Mouse (Mus musculus): Measurements from ENCODE around the gene 1810009A15Rik. TPM values are rescaled to one million over a fixed set of nuclear protein-coding genes. Genes with fewer than 3 reads are reported as not detected.
"Not testable (repeated sequence)": the region's sequence is repeated elsewhere in the genome, so short reads cannot be mapped to it uniquely, and the experiment has no call there.

1810009A15Rik gene
- polyA plus RNA-seq, 1 experiment from 2014 or later: 44.3 TPM

DNA sequence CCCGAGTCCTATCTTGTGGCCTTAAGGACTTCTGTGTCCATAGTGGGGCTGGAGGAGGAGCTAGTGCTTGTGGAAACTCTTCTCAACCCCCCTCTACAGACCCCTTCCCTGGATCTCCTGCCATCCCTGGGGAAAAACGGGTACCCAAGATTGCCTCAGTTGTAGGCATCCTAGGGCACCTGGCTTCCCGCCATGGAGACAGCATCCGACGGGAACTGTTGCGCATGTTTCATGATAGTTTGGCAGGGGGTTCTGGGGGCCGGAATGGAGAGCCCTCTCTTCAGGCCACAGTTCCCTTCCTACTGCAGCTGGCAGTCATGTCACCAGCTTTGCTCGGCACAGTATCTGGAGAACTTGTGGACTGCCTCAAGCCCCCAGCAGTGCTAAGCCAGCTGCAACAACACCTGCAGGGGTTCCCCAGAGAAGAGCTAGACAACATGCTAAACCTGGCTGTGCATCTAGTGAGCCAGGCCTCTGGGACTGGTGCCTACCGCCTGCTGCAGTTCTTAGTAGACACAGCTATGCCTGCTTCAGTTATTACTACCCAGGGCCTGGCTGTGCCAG, 6.8 kb downstream of the 1810009A15Rik start:
- Histone ChIP-seq H3K4me2 (ENCODE audit: low read length) (no peak overlapping the region), H3K36me3 (ENCODE audit: control insufficient read depth, insufficient read depth, low read length) (peaks cover 10% of the 10 kb centered on the region), H3K4me1 (ENCODE audit: control insufficient read depth, insufficient read depth, low read depth, low read length) (peaks cover 25% of the 10 kb centered on the region), H3K27me3 (replicated peaks; ENCODE audit: control insufficient read depth, insufficient read depth, low read length) (no peaks in the 10 kb centered on the region), H3K9me3 (ENCODE audit: control insufficient read depth, low read length) (no peaks in the 10 kb centered on the region), H3K4me3 (ENCODE audit: low read length) (no peak overlapping the region), H3K27ac (ENCODE audit: low read depth, low read length) (no peak overlapping the region), H3K9ac (ENCODE audit: low read depth, low read length) (no peak overlapping the region)
- 91% methylated on average over 9 of the region's 9 CpGs for WGBS
- ATAC-seq: no peak

DNA sequence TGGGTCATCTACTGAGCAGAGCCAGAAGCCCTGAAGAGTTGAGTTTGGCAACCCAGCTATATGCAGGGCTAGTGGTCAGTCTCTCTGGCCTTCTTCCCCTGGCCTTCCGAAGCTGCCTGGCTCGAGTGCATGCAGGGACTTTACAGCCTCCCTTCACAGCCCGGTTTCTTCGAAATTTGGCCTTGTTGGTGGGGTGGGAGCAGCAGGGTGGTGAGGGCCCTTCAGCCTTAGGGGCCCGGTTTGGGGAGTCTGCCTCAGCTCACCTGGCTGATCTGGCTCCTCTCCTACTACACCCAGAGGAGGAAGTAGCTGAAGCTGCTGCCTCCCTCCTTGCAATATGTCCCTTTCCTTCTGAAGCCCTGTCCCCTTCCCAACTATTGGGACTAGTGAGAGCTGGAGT, 7.6 kb downstream of the 1810009A15Rik start:
- H3K4me1 ChIP-seq (ENCODE audit: control insufficient read depth, insufficient read depth, low read depth, low read length): peaks cover 25% of the 10 kb centered on the region
- H3K4me3 ChIP-seq (ENCODE audit: low read length); H3K36me3 ChIP-seq (ENCODE audit: control insufficient read depth, insufficient read depth, low read length); H3K4me2 ChIP-seq (ENCODE audit: low read length); H3K27me3 ChIP-seq (replicated peaks; ENCODE audit: control insufficient read depth, insufficient read depth, low read length); H3K27ac ChIP-seq (ENCODE audit: low read depth, low read length); ATAC-seq; H3K9ac ChIP-seq (ENCODE audit: low read depth, low read length); H3K9me3 ChIP-seq (ENCODE audit: control insufficient read depth, low read length): not testable (repeated sequence)
- 97% methylated on average over 5 of the region's 5 CpGs for WGBS

DNA sequence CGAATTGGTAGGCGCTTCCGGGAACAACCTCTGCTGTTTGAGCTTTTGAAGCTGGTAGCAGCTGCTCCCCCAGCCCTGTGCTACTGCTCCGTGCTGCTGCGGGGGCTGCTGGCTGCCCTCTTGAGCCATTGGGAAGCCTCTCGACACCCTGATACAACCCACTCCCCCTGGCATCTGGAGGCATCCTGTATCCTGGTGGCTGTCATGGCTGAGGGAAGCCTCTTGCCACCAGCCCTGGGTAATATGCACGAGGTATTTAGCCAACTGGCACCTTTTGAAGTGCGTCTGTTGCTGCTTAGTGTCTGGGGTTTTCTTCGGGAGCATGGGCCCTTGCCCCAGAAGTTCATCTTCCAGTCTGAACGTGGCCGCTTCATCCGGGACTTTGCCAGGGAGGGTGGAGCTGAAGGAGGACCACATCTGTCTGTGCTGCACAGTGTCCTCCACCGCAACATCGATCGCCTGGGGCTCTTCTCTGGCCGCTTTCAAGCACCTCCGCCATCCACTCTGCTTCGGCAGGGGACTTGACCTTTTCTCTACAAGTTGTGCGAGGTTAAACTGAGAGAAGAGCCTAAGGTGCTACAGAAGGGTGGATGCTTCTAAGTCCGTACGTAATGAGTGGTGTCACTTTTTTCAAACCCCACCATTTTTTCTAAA, 8.7 kb downstream of the 1810009A15Rik start:
- peaks cover 10% of the 10 kb centered on the region for H3K36me3 ChIP-seq (ENCODE audit: control insufficient read depth, insufficient read depth, low read length)
- H3K27me3 ChIP-seq (replicated peaks; ENCODE audit: control insufficient read depth, insufficient read depth, low read length); H3K9me3 ChIP-seq (ENCODE audit: control insufficient read depth, low read length): not testable (repeated sequence)
- peak overlapping the region; percentile 64 for H3K4me2 ChIP-seq (ENCODE audit: low read length)
- H3K9ac ChIP-seq (ENCODE audit: low read depth, low read length): peak overlapping the region; percentile 61
- H3K27ac ChIP-seq (ENCODE audit: low read depth, low read length): peak overlapping the region; percentile 57
- peak overlapping the region; percentile 70 for H3K4me3 ChIP-seq (ENCODE audit: low read length)
- ATAC-seq: peak; percentile 50
- H3K4me1 ChIP-seq (ENCODE audit: control insufficient read depth, insufficient read depth, low read depth, low read length): peaks cover 25% of the 10 kb centered on the region
- whole genome bisulfite sequencing: 17% methylated on average over 21 of the region's 21 CpGs

DNA sequence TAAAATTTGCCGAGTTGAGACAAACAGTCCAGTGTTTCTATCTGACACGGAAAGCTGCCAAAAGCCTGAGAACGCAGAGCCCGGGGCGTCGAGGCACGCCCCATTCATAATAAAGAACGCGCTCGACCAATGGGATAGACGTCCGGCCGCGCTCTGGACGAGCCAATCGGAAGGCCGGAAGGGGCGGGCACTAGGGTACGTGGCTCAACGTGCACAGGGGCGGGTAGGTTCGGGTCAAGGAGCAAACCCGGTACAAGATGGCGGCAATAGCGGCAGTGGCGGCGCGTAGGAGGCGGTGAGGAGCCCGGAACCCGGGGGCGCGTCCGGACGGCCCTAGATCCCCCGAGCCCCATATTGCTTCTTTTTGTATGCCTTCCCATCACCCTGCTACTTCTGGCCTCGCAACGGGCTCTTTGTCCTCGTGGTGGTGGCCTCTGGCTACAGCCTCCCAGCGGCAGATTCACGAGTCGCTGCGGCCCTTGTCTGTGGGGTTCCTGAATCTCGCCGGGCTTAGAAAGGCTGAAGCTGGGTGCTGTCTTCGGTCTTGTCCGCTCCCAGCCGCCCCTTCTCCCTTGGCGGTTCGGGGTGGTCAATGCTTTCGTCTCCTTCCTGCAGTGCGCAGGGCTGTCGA, 9.3 kb downstream of the 1810009A15Rik start, which contains the start of gene Ganab:
Ganab (plus strand) TSS at position 207 of the 631 bp plus-strand sequence.
- under 1% methylated on average over 52 of the region's 53 CpGs for WGBS

DNA sequence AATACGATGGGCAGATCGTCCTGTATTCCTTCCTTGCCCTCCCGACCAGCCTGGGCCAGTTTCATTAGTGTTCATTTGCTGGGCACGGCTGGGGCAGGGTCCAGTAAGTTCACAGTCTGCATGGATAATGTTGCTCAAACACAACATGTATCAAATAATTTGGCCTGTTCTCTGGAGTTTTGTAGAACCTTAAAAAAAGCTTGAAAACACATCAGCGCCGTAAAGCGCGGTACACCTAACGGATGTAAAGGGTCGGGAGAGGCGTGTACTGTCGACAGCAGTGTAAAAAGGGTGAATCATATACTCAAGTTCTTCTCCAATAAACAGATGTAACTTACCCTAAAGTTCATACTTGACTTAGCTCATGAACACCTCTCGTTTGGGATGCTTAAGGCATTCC, 9.9 kb downstream of the 1810009A15Rik start:
- Histone ChIP-seq H3K4me1 (ENCODE audit: control insufficient read depth, insufficient read depth, low read depth, low read length) (peaks cover 21% of the 10 kb centered on the region), H3K4me2 (ENCODE audit: low read length) (peak overlapping the region; percentile 74), H3K4me3 (ENCODE audit: low read length) (peak overlapping the region; percentile 70), H3K27me3 (replicated peaks; ENCODE audit: control insufficient read depth, insufficient read depth, low read length) (no peaks in the 10 kb centered on the region), H3K9ac (ENCODE audit: low read depth, low read length) (peak overlapping the region; percentile 93), H3K36me3 (ENCODE audit: control insufficient read depth, insufficient read depth, low read length) (peaks cover 12% of the 10 kb centered on the region), H3K9me3 (ENCODE audit: control insufficient read depth, low read length) (no peaks in the 10 kb centered on the region), H3K27ac (ENCODE audit: low read depth, low read length) (peak overlapping the region; percentile 91)
- ATAC-seq: no peak
- 14% methylated on average over 13 of the region's 13 CpGs for WGBS

More for the DNA sequence above, 9.3 kb downstream of the 1810009A15Rik start, which contains the start of gene Ganab:
- Histone ChIP-seq H3K36me3 (ENCODE audit: control insufficient read depth, insufficient read depth, low read length) (peaks cover 12% of the 10 kb centered on the region), H3K27me3 (replicated peaks; ENCODE audit: control insufficient read depth, insufficient read depth, low read length) (no peaks in the 10 kb centered on the region), H3K4me2 (ENCODE audit: low read length) (peak within 1 kb of the TSS; percentile 74), H3K4me3 (ENCODE audit: low read length) (peak within 1 kb of the TSS; percentile 70), H3K9ac (ENCODE audit: low read depth, low read length) (peak within 1 kb of the TSS; percentile 93), H3K27ac (ENCODE audit: low read depth, low read length) (peak within 1 kb of the TSS; percentile 91), H3K9me3 (ENCODE audit: control insufficient read depth, low read length) (no peaks in the 10 kb centered on the region), H3K4me1 (ENCODE audit: control insufficient read depth, insufficient read depth, low read depth, low read length) (peaks cover 24% of the 10 kb centered on the region)
- ATAC-seq: peak; percentile 99

DNA sequence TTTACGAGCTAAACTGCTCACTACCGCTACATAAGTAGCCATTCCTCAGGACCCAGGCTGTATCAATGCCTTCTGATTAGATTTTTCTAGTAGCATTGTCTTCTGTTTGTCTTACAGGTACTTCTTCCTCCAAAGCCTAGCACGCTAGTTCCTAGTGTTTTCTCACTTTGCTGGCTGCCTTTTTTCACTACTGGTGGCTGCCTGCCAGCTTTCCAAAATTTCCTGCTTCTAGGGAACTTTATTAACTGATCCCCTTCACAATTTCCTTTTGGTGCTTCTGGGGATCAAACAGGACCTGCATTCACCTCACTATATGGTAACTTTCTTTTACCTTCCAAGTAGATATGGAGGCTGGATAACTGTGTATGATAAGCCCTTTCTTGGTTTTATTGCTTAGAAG, 10.4 kb downstream of the 1810009A15Rik start:
- ATAC-seq: no peak
- H3K9ac ChIP-seq (ENCODE audit: low read depth, low read length): peak overlapping the region; percentile 93; the same call in 1 of the 2 replicates
- no peaks in the 10 kb centered on the region for H3K27me3 ChIP-seq (replicated peaks; ENCODE audit: control insufficient read depth, insufficient read depth, low read length)
- peaks cover 17% of the 10 kb centered on the region for H3K4me1 ChIP-seq (ENCODE audit: control insufficient read depth, insufficient read depth, low read depth, low read length)
- peak overlapping the region; percentile 70 for H3K4me3 ChIP-seq (ENCODE audit: low read length)
- no peak overlapping the region for H3K27ac ChIP-seq (ENCODE audit: low read depth, low read length)
- peak overlapping the region; percentile 74 for H3K4me2 ChIP-seq (ENCODE audit: low read length)
- peaks cover 12% of the 10 kb centered on the region for H3K36me3 ChIP-seq (ENCODE audit: control insufficient read depth, insufficient read depth, low read length)
- WGBS: 56% methylated on average over 3 of the region's 3 CpGs
- H3K9me3 ChIP-seq (ENCODE audit: control insufficient read depth, low read length): no peaks in the 10 kb centered on the region

DNA sequence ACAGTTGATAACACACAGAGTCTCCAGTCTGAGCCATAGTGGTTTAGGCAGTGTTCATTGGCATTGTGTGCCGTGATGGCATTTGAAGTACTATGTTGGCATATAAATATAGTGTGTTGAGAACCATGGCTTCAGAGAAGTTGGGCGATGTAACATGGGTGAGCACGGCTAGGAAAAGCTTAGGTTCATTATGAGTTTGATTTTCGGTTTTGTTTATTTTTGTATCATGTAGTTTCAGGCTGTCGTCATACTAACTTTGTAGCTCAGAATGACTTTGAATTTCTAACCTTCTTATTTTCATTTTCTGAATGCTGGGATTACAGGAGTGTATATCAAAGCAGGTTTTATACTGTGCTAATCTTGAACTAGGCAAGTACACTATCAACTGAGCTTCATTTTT, 14.8 kb downstream of the 1810009A15Rik start:
- WGBS: 95% methylated on average over 5 of the region's 5 CpGs
- H3K4me3 ChIP-seq (ENCODE audit: low read length): no peak overlapping the region
- no peak overlapping the region for H3K27ac ChIP-seq (ENCODE audit: low read depth, low read length)
- ATAC-seq: no peak
- H3K9ac ChIP-seq (ENCODE audit: low read depth, low read length): no peak overlapping the region
- H3K9me3 ChIP-seq (ENCODE audit: control insufficient read depth, low read length): no peaks in the 10 kb centered on the region
- peaks cover 22% of the 10 kb centered on the region for H3K36me3 ChIP-seq (ENCODE audit: control insufficient read depth, insufficient read depth, low read length)
- peaks cover 9% of the 10 kb centered on the region for H3K4me1 ChIP-seq (ENCODE audit: control insufficient read depth, insufficient read depth, low read depth, low read length)
- H3K4me2 ChIP-seq (ENCODE audit: low read length): no peak overlapping the region
- no peaks in the 10 kb centered on the region for H3K27me3 ChIP-seq (replicated peaks; ENCODE audit: control insufficient read depth, insufficient read depth, low read length)

DNA sequence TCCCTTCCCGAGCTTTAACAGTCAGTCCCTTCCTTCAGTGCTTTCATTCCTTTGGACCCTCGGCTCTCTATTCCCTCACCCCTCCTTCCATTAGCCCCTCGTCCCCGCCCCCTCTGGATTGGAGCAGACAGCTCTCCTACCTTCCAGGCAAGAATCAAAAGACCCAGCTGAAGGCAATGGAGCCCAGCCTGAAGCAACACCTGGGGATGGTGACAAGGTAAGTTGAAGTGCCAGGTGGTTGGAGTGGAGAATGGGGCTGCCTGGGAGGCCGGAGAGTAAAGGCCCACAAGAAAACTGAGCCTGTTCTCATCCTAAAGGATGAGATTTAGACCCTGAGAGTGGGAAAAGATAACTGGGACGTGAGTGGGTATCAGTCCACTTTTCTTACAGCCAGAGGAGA, 19.9 kb downstream of the 1810009A15Rik start:
- WGBS: 93% methylated on average over 6 of the region's 6 CpGs
- no peak overlapping the region for H3K4me3 ChIP-seq (ENCODE audit: low read length)
- ATAC-seq: no peak
- H3K9me3 ChIP-seq (ENCODE audit: control insufficient read depth, low read length): no peaks in the 10 kb centered on the region
- H3K4me1 ChIP-seq (ENCODE audit: control insufficient read depth, insufficient read depth, low read depth, low read length): no peaks in the 10 kb centered on the region
- no peak overlapping the region for H3K9ac ChIP-seq (ENCODE audit: low read depth, low read length)
- H3K27ac ChIP-seq (ENCODE audit: low read depth, low read length): no peak overlapping the region
- no peak overlapping the region for H3K4me2 ChIP-seq (ENCODE audit: low read length)
- H3K27me3 ChIP-seq (replicated peaks; ENCODE audit: control insufficient read depth, insufficient read depth, low read length): no peaks in the 10 kb centered on the region
- peaks cover 58% of the 10 kb centered on the region for H3K36me3 ChIP-seq (ENCODE audit: control insufficient read depth, insufficient read depth, low read length)

DNA sequence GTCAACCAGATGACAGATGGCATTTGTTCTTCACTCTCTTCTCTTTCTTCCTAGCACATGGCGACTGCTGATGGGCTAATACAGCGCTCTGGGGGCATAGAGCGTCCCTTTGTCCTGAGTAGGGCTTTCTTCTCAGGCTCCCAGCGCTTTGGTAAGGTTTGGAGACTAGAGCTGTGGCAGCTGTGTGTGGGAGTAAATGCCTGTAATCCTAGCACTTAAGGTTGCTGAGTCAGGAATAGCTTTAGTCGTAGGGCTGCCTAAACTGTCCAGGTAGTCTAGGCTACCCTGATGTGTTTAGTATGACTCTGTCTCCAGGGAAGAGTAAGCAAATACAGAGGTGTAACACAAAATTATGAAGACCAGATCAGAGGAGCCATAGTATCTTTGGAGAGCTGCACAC, 23.2 kb downstream of the 1810009A15Rik start:
- 93% methylated on average over 5 of the region's 5 CpGs for WGBS
- H3K4me3 ChIP-seq (ENCODE audit: low read length): no peak overlapping the region
- H3K36me3 ChIP-seq (ENCODE audit: control insufficient read depth, insufficient read depth, low read length): peaks cover 76% of the 10 kb centered on the region
- no peak overlapping the region for H3K9ac ChIP-seq (ENCODE audit: low read depth, low read length)
- no peaks in the 10 kb centered on the region for H3K27me3 ChIP-seq (replicated peaks; ENCODE audit: control insufficient read depth, insufficient read depth, low read length)
- no peak overlapping the region for H3K27ac ChIP-seq (ENCODE audit: low read depth, low read length)
- no peaks in the 10 kb centered on the region for H3K4me1 ChIP-seq (ENCODE audit: control insufficient read depth, insufficient read depth, low read depth, low read length)
- H3K4me2 ChIP-seq (ENCODE audit: low read length): no peak overlapping the region
- H3K9me3 ChIP-seq (ENCODE audit: control insufficient read depth, low read length): no peaks in the 10 kb centered on the region
- no peak for ATAC-seq
